Mouse (Mus musculus) heart, postnatal 14 days (tissue): ENCODE data around the gene Mapkbp1. TPM values are rescaled to one million over a fixed set of nuclear protein-coding genes. Genes with fewer than 3 reads are reported as not detected.

Experiments used
- DNase-seq, 2 experiments: peaks; one replicate each; pipeline ENCODE4 v3.0.0; 2021 to 2022
- intact Hi-C: fragments of 180-260 bp; cut with DNase I; formaldehyde crosslinking; loops from one replicate; pipeline ENCODE4 v1.15.1; 2025
- long read RNA-seq, 2 experiments: library from polyadenylated mRNA; stranded (forward); transcript quantifications; one replicate each; pipeline ENCODE4 v2.0.0; 2021
- total RNA-seq, 2 experiments: library from RNA; stranded (reverse); gene quantifications; 2 replicates each; pipeline ENCODE4 v1.2.3; 2021

Gene Mapkbp1
- 10 to 100 TPM; 11.0 to 12.2 TPM for total RNA-seq
- long read RNA-seq, experiment 1, partial matches to known transcripts = 3 of 6 reads
- long read RNA-seq, experiment 1, other reads (novel, unspliced or antisense) = 3 of 6 reads
- long read RNA-seq, experiment 2, partial matches to known transcripts = 1 of 2 reads
- long read RNA-seq, experiment 2, other reads (novel, unspliced or antisense) = 1 of 2 reads

DNA sequence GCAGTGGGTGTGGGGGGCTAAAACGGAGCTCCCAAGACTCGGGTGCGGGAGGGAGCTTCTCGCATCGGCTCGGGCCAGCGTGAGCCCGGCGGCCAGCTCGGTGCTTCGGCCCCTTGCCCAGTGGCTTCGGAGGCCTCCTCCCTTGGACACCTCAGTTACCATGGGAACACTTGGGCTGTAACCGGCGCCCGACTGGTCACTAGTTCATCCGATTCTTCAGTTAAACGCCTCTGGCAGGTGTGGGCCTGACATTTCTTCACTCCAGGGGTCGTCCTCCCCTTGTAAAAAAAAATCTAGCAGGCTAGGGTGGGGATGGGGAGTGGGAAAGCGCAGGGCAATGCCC, at the start of gene Mapkbp1:
TSS of gene Mapkbp1 (plus strand) at position 163 of the 343 bp plus-strand sequence.
- intact Hi-C loops = loop anchor here (1.0 to 5.0 kb wide), 4 partner anchors 39 to 200 kb away; partner anchors contain the start of genes Gm28042 and Jmjd7

DNA sequence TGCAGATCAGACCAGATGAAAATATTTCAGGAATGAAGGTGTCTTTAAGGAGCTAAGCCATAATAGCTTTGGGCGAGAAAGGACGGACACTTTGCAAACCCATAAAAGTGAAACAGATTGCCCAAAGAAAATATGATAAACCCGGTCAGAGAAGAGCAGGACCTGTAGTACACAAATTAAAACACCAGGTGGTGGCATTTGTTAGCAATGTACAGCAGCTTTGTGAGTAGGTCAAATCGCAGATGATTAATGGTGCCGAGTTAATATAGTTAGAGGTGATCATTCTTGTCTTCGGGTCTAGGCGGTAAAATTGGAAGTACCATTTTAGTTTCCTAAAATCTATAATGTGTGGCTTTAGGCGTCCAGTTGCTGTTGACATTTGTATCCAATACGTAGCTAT, 1.9 kb upstream of the Mapkbp1 start:
- intact Hi-C loops = loop anchor here (5.0 kb wide), 2 partner anchors 57 to 97 kb away; partner anchors contain the start of genes Gm28042 and Jmjd7
- peak; percentile 41 to 68 for DNase-seq

More for the DNA sequence above, at the start of gene Mapkbp1:
- no peak for DNase-seq

DNA sequence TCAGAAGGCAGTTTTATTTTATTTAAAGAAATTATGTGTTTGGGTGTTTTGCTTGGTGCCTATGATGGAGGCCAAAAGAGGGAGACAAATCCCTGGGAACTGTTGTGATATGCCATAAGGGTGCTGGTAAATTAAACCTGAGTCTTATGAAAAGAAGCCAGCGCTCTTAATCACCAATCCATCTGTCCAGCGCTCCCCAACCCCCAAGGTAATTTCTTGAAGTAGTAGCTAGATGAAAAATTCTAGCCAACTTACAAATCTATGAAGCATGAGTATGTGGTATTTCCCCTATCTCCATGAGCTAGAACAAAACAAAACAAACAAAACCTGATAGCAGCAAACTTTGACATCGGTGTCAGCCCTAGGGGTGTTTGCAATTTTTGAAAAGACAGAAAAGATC, 1.2 kb upstream of the Mapkbp1 start:
- intact Hi-C loops = loop anchor here (5.0 kb wide), 2 partner anchors 56 to 96 kb away; partner anchors contain the start of genes Gm28042 and Jmjd7
- no peak for DNase-seq

DNA sequence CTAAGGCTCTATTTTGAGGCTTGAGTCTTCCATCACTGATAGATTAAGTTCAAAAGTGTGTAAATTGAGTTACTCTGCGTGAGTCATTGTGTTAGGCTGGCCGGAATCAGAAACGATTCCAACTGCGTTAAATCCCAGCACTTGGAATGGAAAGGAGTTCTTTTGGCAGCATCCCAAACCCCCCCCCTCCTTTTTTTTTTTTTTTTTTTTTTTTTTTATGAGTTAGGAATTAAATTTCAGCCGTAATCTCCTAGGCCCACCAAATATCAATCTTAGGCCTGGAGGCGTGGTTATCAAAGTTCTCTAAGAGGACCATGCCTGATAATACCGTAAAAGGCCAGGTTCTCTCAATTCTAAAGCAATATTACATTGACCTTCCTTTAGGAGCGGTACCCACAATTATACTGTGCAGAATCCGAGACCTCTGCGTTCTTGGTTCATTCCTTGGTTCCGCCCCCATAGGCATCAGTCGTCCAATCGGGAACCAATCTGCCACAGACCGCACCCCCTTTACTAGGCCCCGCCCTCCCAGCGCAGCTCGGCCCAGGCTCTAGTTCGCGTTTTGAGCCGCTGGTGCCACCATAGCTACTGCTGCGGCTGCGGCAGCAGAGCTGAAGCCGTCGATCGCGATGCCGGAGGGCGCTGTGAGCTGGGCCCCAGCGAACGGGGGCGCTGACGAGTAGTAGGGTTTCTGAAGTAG, 512 bp upstream of the Mapkbp1 start:
- peak; percentile 93 to 96 for DNase-seq
- intact Hi-C loops = loop anchor here (1.0 to 5.0 kb wide), 4 partner anchors 39 to 201 kb away; partner anchors contain the start of genes Gm28042 and Jmjd7

DNA sequence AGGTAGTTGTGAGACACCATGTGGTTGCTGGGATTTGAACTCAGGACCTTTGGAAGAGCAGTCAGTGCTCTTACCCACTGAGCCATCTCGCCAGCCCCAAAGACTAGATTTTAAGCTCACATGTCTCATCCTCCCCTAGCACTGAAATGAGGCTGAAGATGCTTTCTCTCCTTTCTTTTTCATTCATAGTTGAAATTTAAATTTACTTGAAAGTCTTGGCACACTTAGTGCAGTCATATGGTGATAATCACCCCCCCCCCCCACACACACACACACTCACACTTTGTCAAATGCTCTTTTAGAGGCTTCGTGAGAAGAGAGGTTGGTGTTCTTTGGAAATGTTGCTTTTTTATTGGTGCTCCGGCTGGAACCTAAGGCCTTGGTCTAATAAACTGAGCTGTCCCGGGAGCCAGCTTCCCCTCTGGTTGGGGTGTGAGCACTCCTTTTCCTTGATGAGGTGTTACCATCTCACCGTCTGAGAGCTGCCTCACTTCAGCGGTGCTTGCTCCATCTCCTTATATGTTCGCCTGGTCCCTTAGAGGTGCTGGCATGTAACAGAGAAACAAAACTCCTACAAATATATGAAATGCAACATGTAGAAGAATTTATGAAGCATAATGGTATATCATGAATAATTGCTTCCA, 8.0 kb downstream of the Mapkbp1 start:
- intact Hi-C loops = no loop called here
- no peak for DNase-seq

DNA sequence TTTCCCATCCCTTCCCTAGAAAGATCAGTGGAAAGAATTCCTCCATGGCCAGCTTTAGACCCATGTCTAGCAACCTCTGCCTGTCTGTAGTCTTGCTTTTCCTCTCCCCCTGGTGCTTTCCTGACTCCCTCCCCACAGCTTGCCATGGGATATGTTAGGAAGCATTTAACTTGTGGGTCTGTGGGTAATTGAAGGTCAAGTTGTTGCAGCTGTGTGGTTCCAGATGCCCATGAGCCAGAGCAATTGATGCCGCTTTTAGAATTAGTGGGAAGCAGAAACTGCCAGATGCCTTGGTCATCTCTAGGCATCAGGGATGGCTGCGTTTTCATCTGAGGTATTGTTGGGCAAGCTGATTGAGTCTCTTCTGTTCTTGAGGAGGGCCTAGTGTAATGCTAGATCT, 9.1 kb downstream of the Mapkbp1 start:
- DNase-seq = no peak
- intact Hi-C loops = no loop called here

DNA sequence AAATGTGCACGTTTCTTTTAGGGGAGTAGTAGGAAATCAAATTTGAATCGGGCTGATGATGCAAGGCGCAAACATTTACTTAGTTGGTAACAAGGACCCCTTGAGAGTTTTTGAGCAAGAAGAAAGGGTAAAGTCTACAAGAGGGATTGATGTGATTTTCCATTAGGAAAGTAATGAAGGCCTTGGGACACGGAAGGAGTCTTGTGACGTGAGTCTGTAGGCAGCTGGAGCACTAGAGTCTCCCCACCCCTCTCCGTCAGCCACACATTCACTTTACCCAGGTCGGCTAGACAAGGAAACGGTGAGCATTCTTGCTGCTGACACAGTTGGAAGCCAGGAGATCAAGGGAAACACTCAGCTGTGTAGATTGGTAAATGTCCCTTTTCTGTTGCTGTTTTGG, 13.4 kb downstream of the Mapkbp1 start:
- DNase-seq = no peak
- intact Hi-C loops = no loop called here

DNA sequence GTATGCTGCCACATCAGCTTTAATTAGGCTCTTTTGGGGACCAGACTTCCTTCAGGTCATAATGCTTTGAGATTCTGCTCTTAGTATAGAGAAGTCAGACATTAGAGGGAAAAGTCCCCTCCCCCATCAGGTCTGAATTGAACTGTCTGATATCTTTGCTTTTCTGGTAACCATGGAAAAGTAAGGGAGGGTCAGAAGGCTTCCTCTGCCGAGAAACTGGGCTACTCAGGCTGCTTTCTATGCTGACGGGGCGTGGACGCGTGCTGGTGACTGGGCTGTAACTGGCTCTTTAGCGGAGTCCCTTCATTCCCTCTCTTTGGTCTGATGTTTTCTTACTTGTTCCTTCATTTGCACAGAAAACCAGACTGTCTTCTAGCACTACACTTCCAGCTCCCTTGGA, 13.9 kb downstream of the Mapkbp1 start:
- intact Hi-C loops = no loop called here
- DNase-seq = no peak

DNA sequence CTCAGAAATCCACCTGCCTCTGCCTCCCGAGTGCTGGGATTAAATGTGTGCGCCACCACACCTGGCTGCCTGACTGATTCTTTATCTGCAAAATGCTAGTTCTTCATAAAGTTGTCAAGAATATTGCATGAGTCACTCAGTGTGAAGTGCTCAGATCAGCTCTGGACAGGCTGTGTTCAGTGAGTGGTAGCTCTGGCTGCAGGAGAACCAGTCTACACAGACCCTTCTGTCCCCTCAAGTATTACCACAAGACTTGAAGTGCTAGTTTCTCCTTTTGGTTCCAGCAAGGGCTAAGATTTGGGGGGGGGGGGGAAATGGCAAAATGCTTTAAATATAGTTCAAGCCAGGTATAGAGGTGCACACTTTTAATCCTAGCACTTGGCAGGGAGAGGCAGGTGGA, 14.9 kb downstream of the Mapkbp1 start:
- intact Hi-C loops = no loop called here
- DNase-seq = no peak

DNA sequence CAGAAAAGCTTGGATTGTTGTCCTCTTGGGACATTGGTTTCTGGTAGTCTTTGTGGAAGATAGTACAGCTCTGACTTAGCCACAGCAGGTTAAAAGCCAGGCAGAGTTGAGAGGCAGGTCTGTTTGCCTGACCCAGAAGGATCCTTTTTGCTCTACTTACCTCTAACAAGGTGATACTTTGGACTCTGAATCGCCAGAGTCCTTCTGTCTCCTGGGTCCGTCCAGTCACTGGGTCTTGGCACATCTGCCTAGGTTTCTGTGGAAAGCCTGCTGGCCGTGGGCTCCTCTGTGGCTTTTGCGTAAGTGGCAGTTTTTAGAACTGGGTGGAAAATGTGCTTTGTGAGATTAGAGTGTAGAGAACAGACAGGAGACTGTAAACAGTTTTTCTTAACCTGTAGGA, 16.5 kb downstream of the Mapkbp1 start:
- DNase-seq = no peak
- intact Hi-C loops = no loop called here

DNA sequence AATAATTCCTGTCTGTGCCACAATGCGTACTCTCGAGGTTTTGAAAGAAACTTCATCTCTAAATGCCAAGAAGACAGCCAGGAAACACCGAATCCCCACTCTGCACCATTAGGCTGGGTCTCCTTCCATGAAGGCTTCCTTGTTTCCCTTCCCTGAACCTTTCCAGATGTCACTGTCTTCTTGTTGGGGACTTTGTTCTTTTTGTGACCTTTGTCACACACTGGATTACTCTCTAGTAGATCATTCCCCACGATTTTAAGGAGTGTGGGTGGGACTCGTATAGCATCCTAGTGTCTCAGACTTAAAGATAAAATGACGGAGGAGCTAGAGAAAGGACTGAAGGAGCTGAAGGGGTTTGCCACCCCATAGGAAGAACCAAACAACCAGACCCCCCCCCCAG, 18.4 kb downstream of the Mapkbp1 start:
- intact Hi-C loops = no loop called here
- DNase-seq = no peak

DNA sequence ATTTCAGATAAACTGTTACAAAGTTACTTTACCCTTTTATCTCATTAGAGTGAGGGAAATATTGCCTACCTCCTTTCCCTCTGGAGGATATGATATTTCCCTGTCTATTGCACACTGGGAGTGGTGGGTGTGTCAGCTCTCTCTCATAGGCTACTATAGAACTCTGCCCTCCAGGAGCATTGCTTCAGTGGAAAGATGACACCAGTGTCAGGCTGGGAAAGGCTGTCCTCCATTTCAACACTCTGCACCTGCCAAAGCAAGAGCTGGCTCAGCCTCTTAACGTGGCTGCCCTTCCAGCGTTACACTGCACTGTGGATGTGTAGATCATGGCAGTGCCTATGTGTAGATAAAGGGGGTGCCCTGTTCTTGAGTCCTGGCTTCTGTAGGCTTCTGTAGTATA, 19.9 kb downstream of the Mapkbp1 start:
- no peak for DNase-seq
- intact Hi-C loops = no loop called here

DNA sequence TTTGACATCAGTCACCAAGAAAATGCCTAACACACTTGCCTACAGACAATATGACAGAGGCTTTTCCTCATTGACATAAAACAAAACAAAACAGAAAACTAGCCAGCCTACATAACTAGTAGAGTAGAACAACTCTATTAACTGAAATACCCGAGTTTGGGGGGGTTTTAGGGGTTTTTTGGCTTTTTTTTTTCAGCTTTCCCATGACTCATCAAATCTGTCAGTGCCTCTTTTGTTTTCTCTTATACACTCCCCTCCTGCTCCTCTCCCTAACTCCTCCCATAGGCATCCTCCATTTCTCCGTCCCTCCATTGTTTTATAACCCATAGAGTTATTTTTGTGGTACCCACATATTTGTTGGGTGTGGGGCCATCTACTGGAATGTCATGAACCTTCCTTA, 21.0 kb downstream of the Mapkbp1 start:
- DNase-seq = no peak
- intact Hi-C loops = no loop called here

DNA sequence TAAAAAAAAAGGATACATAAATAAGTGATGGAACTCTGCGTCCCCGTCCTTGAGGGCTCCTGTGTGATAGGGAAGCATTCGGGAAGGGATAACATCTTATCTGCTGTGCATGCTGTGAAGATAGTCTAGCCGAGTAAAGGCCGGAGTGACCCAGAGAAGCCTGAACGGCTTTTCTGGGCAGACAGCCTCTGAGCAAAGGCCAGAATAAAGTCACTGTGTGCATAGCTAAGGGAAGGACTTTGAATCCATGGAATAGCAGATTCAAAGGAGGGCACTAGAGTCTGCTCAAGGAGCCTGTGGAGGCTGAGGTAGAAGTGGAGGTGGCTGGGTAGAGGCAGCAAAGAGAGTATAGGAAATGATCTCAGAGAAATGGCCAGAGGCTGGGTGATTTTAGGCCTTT, 22.3 kb downstream of the Mapkbp1 start:
- intact Hi-C loops = no loop called here

DNA sequence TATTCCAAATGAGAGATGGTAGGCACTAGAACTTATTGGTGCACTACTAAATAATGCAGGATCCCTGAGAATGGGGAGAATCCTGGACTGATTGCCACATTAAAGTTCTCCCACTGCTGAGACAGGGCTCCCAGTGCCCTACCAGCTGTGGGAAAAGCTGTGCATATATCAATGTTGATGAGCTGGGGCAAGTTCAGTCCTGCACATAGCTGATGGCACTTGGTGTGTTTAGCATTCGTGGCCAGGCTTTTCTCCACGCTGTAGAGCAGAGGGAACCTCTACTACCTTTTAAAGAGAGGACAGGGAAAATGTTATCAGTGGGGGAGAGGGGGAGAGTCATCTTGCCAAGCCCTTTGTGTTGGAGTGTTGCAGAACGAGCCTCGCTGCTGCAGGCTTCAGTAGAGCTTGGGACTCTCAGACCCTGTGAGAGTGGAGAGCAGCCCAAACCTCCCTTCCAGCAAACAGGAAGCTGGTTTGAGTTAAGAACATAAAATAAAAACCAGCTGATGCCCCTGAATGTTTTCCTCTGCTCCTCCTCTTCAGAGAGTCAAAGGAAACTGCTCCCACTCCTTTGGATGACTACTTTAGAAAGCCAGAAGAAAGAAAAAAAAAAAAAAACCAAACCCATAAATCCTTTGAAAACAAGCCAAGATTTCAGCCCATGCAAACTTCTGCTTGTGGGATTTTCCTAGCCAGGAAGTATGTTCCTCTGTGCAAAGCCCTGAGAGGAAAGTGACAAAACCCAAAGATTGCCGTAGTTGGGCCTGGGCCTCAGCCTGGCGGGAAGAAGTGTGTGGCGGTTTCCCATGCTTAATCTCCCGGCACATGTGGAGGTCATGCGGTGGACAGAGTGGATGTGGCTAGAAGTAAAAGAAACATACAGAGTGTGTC, 23.1 kb downstream of the Mapkbp1 start:
- intact Hi-C loops = no loop called here
- peak in 1 of 2 experiments; percentile 29 for DNase-seq

More for the DNA sequence above, 22.3 kb downstream of the Mapkbp1 start:
- DNase-seq = no peak

DNA sequence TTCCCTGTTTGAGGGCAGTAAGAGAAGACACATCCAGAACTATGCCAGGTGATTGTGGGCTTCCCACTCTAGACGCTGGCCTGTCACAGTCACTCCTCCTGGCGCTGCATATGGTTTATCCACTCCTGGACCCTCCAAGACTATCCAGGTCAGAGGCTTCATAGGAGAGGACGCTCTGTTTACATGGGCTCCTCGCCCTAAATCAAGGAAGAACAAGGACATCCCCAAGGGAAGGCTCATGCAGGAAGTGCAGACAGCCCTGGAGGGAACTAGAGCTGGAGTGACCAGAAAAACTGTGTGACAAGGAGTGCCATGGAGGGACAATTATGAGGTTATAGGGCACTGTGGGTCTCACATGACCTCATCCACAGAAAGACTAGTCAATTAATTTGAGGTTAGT, 24.9 kb downstream of the Mapkbp1 start:
- no peak for DNase-seq
- intact Hi-C loops = no loop called here

DNA sequence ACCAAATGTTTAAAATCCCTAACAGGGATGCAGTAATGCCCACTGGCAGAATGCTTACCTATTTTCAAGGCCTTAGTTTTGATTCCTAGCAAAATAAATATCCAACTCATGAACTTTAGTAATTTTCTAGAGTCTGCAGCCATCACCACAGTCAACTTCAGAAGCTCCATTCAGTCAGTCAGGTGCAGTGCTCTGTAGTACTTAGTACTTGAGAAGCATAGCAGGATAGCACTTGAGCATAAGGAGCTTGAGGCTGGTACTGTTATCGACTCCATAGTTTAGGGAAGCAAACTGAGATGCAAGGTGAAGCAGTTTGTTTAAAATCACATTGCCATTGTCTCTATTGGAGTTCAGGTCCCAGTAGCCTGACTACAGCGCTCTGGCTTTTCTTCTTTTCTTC, 27.2 kb downstream of the Mapkbp1 start:
- DNase-seq = no peak
- intact Hi-C loops = no loop called here

DNA sequence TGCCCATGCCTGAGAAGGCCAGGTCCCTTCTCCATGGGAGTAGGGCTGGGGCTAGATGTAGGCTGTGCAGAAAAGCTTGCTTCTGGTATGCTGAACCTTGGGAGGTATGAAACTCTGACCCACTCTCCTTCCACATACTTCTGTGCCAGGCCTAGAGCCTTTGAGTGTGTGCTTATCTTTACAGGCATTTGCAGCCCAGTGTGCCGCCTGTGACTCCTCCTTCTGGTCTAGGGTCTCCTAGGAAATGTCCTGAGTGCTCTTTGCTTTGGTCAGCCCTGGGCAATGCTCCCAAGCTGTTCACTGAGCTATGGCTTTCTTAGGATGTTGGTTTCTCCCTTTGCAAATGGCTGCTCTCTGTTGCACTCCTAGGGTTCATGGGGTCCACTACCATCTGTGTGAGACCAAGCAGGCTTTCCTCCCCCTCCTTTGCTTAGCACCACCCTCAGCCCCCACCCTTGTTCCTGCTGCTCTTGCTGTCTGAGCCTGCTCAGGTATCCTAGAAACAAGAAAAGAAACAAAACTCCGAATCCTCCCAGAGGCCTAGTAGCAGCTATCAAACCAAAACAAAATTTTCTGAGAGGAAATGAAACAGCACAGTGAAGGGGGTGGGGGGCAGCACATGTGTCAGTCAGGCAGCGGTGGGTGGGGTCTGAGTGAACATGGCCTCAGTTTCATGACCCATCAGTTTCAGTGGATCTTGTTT, 28.5 kb downstream of the Mapkbp1 start:
- DNase-seq = no peak
- intact Hi-C loops = no loop called here

DNA sequence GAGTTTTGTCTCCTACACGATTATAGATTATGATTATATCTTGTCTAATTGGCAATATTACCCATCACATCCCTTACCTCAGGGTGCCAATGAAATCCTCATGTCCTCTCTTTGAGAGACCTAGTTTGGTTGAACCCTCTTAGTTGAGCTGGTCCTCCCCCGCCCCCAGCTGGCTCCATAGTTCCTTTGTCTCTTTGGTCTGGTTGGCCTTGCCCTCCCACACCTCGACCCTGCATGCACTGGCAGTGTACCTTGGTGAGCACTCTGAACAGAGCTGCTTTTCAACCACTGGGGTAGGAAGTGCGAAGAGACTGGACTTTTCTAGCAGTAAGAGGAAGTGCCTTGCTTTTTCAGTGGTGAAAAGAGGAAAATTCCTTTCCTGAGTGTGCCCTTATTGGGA, 29.5 kb downstream of the Mapkbp1 start:
- no peak for DNase-seq
- intact Hi-C loops = no loop called here

DNA sequence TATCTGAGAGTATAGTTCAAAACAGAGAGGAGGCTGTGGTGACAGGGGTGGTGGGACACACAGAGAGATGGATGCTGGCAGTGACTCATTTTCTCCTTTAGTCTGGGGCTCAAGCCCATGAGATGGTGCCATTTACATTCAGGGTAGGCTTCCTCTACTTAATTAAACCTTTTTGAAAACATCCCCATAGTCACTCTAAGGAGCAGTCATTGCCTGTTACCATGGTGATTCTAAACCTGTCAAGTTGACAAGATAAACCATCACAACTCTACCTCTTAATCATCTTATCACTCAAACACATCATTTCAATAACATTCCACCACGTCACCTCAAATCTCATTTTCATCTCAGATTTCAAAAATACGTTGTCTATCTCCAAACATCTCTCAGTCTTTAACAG, 31.5 kb downstream of the Mapkbp1 start:
- intact Hi-C loops = no loop called here
- DNase-seq = no peak
